10 mouse cellular contexts compared by ENCODE assay signal in the genomic region with DNA sequence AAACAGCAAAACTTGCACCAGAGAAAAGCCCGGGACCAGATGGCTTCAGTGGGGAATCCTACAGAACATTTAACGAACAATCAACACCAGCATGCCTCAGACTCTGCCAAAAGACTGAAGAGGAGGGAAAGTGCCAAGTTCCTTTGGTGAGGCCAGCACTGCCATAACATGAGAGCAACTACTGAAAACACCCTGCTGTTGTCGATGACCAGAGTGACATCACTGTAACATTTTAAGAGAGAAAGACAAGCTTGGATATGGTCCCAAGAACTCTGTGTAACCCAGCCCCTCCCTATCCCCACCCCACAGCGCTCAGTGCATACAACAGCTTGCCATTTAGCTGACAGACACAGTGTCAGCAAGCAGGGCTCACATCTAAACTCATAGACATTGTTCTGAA. TPM values are rescaled to one million over a fixed set of nuclear protein-coding genes. Genes with fewer than 3 reads are reported as not detected.
DNase-seq lines count a peak whose midpoint lies in the region; ATAC-seq and TF ChIP-seq lines count a peak whose summit lies in the region.
"Had no signal": no experiment of that assay in that cellular context is flagged by ENCODE, and none has a peak within 500 bp of the region (broad histone marks: within the 10 kb centered on the region; RNA-seq: fewer than 3 reads in every experiment).

No protein-coding gene starts in this region.

- peak; percentile 87; the same call in 1 of the 2 replicates for ATAC-seq in forebrain, embryonic 14.5 days
- no peak for ATAC-seq in forebrain, embryonic 11.5 days (replicated peaks; ENCODE audit: low FRiP score)
- peak; percentile 56; the same call in 1 of the 2 replicates for ATAC-seq in lung, embryonic 14.5 days (ENCODE audit: insufficient read depth)
- no peak for ATAC-seq in CD4-positive, CD25-positive, alpha-beta regulatory T cell, adult 4 months
- ATAC-seq: inflammation-experienced regulatory T-cells, adult 6 months had no signal

- no peak for TF ChIP-seq CTCF in lung, embryonic 14.5 days (IDR thresholded peaks at IDR 0.05; ENCODE audit: low read depth)
- TF ChIP-seq CTCF in thymus, adult 2 months (IDR thresholded peaks at IDR 0.05; ENCODE audit: borderline replicate concordance, control insufficient read depth, extremely low read depth, insufficient read depth, low read length, poor library complexity): no peak

- no peaks in the 10 kb centered on the region for H3K4me1 ChIP-seq in forebrain, embryonic 14.5 days (ENCODE audit: control insufficient read depth, insufficient read depth, low read length)
- no peaks in the 10 kb centered on the region for H3K4me1 ChIP-seq in forebrain, embryonic 11.5 days (replicated peaks; ENCODE audit: control insufficient read depth, insufficient read depth, low read length)
- no peaks in the 10 kb centered on the region for H3K4me1 ChIP-seq in lung, embryonic 14.5 days (ENCODE audit: insufficient read depth)
- no peaks in the 10 kb centered on the region for H3K4me1 ChIP-seq in thymus, adult 2 months (replicated peaks; ENCODE audit: control insufficient read depth, insufficient read depth, low read length)

- peak; percentile 74 for DNase-seq in forebrain, embryonic 14.5 days (ENCODE audit: low spot score)
- no peak for DNase-seq in forebrain, embryonic 11.5 days (ENCODE audit: low spot score)
- peak; percentile 18 for DNase-seq in lung, embryonic 14.5 days
- no peak for DNase-seq in lung, postnatal 25 days (ENCODE audit: low spot score)
- DNase-seq in cerebellum, postnatal 36 days: peak; percentile 39 to 47
- peak; percentile 61 to 69 for DNase-seq in layer of hippocampus, postnatal 36 days
- no peak for DNase-seq in thymus, adult 2 months

- H3K27me3 ChIP-seq in forebrain, embryonic 14.5 days (replicated peaks; ENCODE audit: control insufficient read depth, insufficient read depth, low read length): no peaks in the 10 kb centered on the region
- H3K27me3 ChIP-seq in forebrain, embryonic 11.5 days (ENCODE audit: control insufficient read depth, insufficient read depth, low read length): no peaks in the 10 kb centered on the region
- no peaks in the 10 kb centered on the region for H3K27me3 ChIP-seq in lung, embryonic 14.5 days (ENCODE audit: insufficient read depth, low read length)
- H3K27me3 ChIP-seq in thymus, adult 2 months (ENCODE audit: control insufficient read depth, insufficient read depth, low read length): no peaks in the 10 kb centered on the region

- H3K9ac ChIP-seq in forebrain, embryonic 14.5 days (ENCODE audit: low read length): no peak overlapping the region
- no peak overlapping the region for H3K9ac ChIP-seq in forebrain, embryonic 11.5 days (ENCODE audit: low read length)
- no peak overlapping the region for H3K9ac ChIP-seq in lung, embryonic 14.5 days

- TF ChIP-seq POLR2A in thymus, adult 2 months (IDR thresholded peaks at IDR 0.05; ENCODE audit: control insufficient read depth, extremely low read depth, insufficient read depth, low read length, poor library complexity): no peak

- H3K9me3 ChIP-seq in forebrain, embryonic 14.5 days (replicated peaks; ENCODE audit: control insufficient read depth, low read length): no peaks in the 10 kb centered on the region
- H3K9me3 ChIP-seq in forebrain, embryonic 11.5 days (ENCODE audit: control insufficient read depth, low read length): no peaks in the 10 kb centered on the region
- H3K9me3 ChIP-seq in lung, embryonic 14.5 days (ENCODE audit: low read depth, low read length): no peaks in the 10 kb centered on the region

- H3K36me3 ChIP-seq in forebrain, embryonic 14.5 days (ENCODE audit: control insufficient read depth, insufficient read depth, low read length): peaks cover 71% of the 10 kb centered on the region
- H3K36me3 ChIP-seq in forebrain, embryonic 11.5 days (ENCODE audit: control insufficient read depth, insufficient read depth, low read length): peaks cover 17% of the 10 kb centered on the region; the same call in 1 of the 2 replicates
- H3K36me3 ChIP-seq in lung, embryonic 14.5 days (ENCODE audit: insufficient read depth): peaks cover 83% of the 10 kb centered on the region
- peaks cover 21% of the 10 kb centered on the region for H3K36me3 ChIP-seq in thymus, adult 2 months (ENCODE audit: control insufficient read depth, insufficient read depth, low read length)

- no peak overlapping the region for H3K27ac ChIP-seq in forebrain, embryonic 14.5 days (ENCODE audit: low read depth, low read length)
- H3K27ac ChIP-seq in forebrain, embryonic 11.5 days (ENCODE audit: low read depth, low read length): no peak overlapping the region
- no peak overlapping the region for H3K27ac ChIP-seq in lung, embryonic 14.5 days (ENCODE audit: low read depth)
- H3K27ac ChIP-seq in thymus, adult 2 months (ENCODE audit: control insufficient read depth, insufficient read depth, low read length): no peak overlapping the region

- no peak overlapping the region for H3K4me2 ChIP-seq in forebrain, embryonic 14.5 days (ENCODE audit: low read length)
- H3K4me2 ChIP-seq in forebrain, embryonic 11.5 days (ENCODE audit: low read depth, low read length, severe bottlenecking): no peak overlapping the region
- H3K4me2 ChIP-seq in lung, embryonic 14.5 days: no peak overlapping the region

- 60% methylated on average over 4 of the region's 4 CpGs for WGBS in forebrain, embryonic 14.5 days
- WGBS in forebrain, embryonic 11.5 days: 94% methylated on average over 4 of the region's 4 CpGs
- 78% methylated on average over 4 of the region's 4 CpGs for WGBS in lung, embryonic 14.5 days
- 92% methylated on average over 4 of the region's 4 CpGs for WGBS in thymus, adult 2 months

- no peak overlapping the region for H3K4me3 ChIP-seq in forebrain, embryonic 14.5 days (ENCODE audit: low read depth, low read length)
- H3K4me3 ChIP-seq in forebrain, embryonic 11.5 days (ENCODE audit: low read depth, low read length): no peak overlapping the region
- H3K4me3 ChIP-seq in lung, embryonic 14.5 days (ENCODE audit: low read depth, low read length): no peak overlapping the region
- H3K4me3 ChIP-seq in thymus, adult 2 months (ENCODE audit: control insufficient read depth, insufficient read depth, low read length): no peak overlapping the region
- H3K4me3 ChIP-seq: erythroblast, embryonic 14.5 days had no signal

RNA-seq across cellular contexts. Expression of a gene that starts 11.7 kb away (rescaled TPM):
- 119 and 137 TPM in 2 replicates for polyA plus RNA-seq in forebrain, embryonic 14.5 days (2014; fragmentation: Nextera tagmentation; extraction: Ambion mirVana)
- 122 and 127 TPM in 2 replicates for polyA plus RNA-seq in forebrain, embryonic 11.5 days (2014; fragmentation: Nextera tagmentation; extraction: Ambion mirVana)
- polyA plus RNA-seq in lung, embryonic 14.5 days (2014; fragmentation: Nextera tagmentation; extraction: Ambion mirVana): 113 and 117 TPM in 2 replicates
- total RNA-seq in layer of hippocampus, postnatal 36 days (2021): 10 to 100 TPM; 80.3 to 86.1 TPM
- 41.0 and 44.7 TPM in 2 replicates for polyA plus RNA-seq in thymus, adult 2 months (2012; rRNA removed)
- 10 to 100 TPM; 44.6 to 48.6 TPM for polyA plus RNA-seq in CD4-positive, CD25-positive, alpha-beta regulatory T cell, adult 4 months (2017; shearing (Covaris generic))

RNA-seq across cellular contexts. Expression of a gene that starts 12.0 kb away (rescaled TPM):
- 23.7 and 24.8 TPM in 2 replicates for polyA plus RNA-seq in forebrain, embryonic 14.5 days (2014; fragmentation: Nextera tagmentation; extraction: Ambion mirVana)
- 33.2 and 34.8 TPM in 2 replicates for polyA plus RNA-seq in forebrain, embryonic 11.5 days (2014; fragmentation: Nextera tagmentation; extraction: Ambion mirVana)
- 22.5 and 23.3 TPM in 2 replicates for polyA plus RNA-seq in lung, embryonic 14.5 days (2014; fragmentation: Nextera tagmentation; extraction: Ambion mirVana)
- total RNA-seq in layer of hippocampus, postnatal 36 days (2021): 10 to 100 TPM; 50.1 to 55.8 TPM
- polyA plus RNA-seq in thymus, adult 2 months (2012; rRNA removed): 93.3 and 103 TPM in 2 replicates
- polyA plus RNA-seq in CD4-positive, CD25-positive, alpha-beta regulatory T cell, adult 4 months (2017; shearing (Covaris generic)): 10 to 100 TPM; 37.1 to 38.8 TPM

Comparison
In these comparisons a context has a peak if more than half of its experiments do, and no peak if none do; other contexts are left out.
1. ATAC-seq: peak in forebrain, embryonic 14.5 days (single experiment) and lung, embryonic 14.5 days (single experiment); none in forebrain, embryonic 11.5 days (single experiment) and CD4-positive, CD25-positive, alpha-beta regulatory T cell, adult 4 months (single experiment).
2. DNase-seq: peak in forebrain, embryonic 14.5 days (single experiment), lung, embryonic 14.5 days (single experiment), cerebellum, postnatal 36 days (2 of 2) and layer of hippocampus, postnatal 36 days (2 of 2); none in forebrain, embryonic 11.5 days (single experiment), lung, postnatal 25 days (single experiment) and thymus, adult 2 months (single experiment).